Mouse (Mus musculus) kidney, postnatal 36 days (tissue): ENCODE measurements around the gene Sergef.

Source experiments
- DNase-seq, 2 experiments: peaks; one replicate each; pipeline ENCODE4 v3.0.0; 2021 to 2022; ENCODE audit warnings: mixed read lengths in 2 of 2

The Sergef gene

GRCm38 (mm10) chr7:46400346-46400745, 239.3 kb downstream of the Sergef start:
- no peak for DNase-seq

GRCm38 (mm10) chr7:46399676-46400075, 239.9 kb downstream of the Sergef start:
- no peak for DNase-seq

GRCm38 (mm10) chr7:46398612-46399011, 241.0 kb downstream of the Sergef start:
- DNase-seq, result no peak

- DNase-seq, result no peak
Measured at GRCm38 (mm10) chr7:46397732-46398333, 241.8 kb downstream of the Sergef start.

GRCm38 (mm10) chr7:46396928-46397731, 242.5 kb downstream of the Sergef start:
- DNase-seq, result no peak

GRCm38 (mm10) chr7:46396231-46396927, 243.2 kb downstream of the Sergef start, which contains the start of gene Kcnc1:
Gene Kcnc1 (plus strand): TSS chr7:46396497.
- peak; percentile 73 to 93 for DNase-seq

- DNase-seq, result no peak
Measured at GRCm38 (mm10) chr7:46395571-46395970, 244.0 kb downstream of the Sergef start.

- DNase-seq, result no peak
Measured at GRCm38 (mm10) chr7:46394933-46395332, 244.7 kb downstream of the Sergef start.

- no peak for DNase-seq
Measured at GRCm38 (mm10) chr7:46393718-46394511, 245.7 kb downstream of the Sergef start.
